Mouse (Mus musculus) heart, adult 2 months (tissue): Measurements from ENCODE around the gene Antxrl.

Experiments
- CTCF ChIP-seq: fragments of 200-600 bp; IDR thresholded peaks from 2 replicates; pipeline ENCODE4 v1.8.1; 2022; ENCODE audit warnings: antibody characterized with exemption, mild to moderate bottlenecking, moderate library complexity
- EP300 ChIP-seq: fragments of 200-500 bp; IDR thresholded peaks from 2 replicates; pipeline ENCODE4 v1.6.1; 2011; ENCODE audit warnings: low read depth, low read length, control low read depth; ENCODE audit not compliant: insufficient read depth

- TF ChIP-seq EP300 = no peak
- no peak for TF ChIP-seq CTCF
Observed at GRCm38 (mm10) chr14:34107594-34107993, 55.1 kb downstream of the Antxrl start.
